Mouse (Mus musculus): ENCODE measurements around the gene Olfr1247.

- TF ChIP-seq CTCF (IDR thresholded peaks at IDR 0.05; ENCODE audit: low read depth, low read length) (no peak), POLR2A (IDR thresholded peaks at IDR 0.05; ENCODE audit: borderline replicate concordance, low read depth, low read length) (no peak)
Observed at GRCm38 (mm10) chr2:89593057-89593456, 20.9 kb downstream of the Olfr1247 start, which contains the start of gene Olfr1246.
